Comparison of ENCODE assay signal across 10 mouse cellular contexts in the genomic region with DNA sequence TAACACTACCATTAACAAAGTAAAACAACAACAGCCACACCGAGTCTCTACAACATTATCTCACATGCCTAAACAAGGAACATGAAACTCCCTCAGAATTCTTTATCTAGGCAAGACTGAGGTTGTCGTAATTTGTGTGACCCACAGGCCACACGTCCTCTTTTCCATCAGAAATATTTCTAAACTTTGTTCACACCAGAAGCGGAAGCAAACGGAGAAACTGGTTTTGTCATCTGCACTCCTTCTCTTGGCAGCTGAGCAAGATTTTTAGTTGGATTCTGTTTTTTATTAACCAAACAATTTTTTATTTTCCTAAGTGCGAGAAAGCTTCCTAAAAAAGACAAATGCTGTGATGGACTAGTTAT.
DNase-seq lines count a peak whose midpoint lies in the region; ATAC-seq and TF ChIP-seq lines count a peak whose summit lies in the region.
"Had no signal": no experiment of that assay in that cellular context is flagged by ENCODE, and none has a peak within 500 bp of the region (broad histone marks: within the 10 kb centered on the region; RNA-seq: fewer than 3 reads in every experiment).

No protein-coding gene starts in this region.

- 31% methylated on average over 6 of the region's 6 CpGs for WGBS in embryonic facial prominence, embryonic 14.5 days
- WGBS in limb, embryonic 15.5 days = 36% methylated on average over 6 of the region's 6 CpGs

- H3K9ac ChIP-seq in ES-E14 (ENCODE audit: insufficient read depth, low read depth, low read length, poor library complexity, severe bottlenecking) = no peak overlapping the region; the same call in 1 of the 2 replicates
- no peak overlapping the region for H3K9ac ChIP-seq in embryonic facial prominence, embryonic 14.5 days (ENCODE audit: low read depth, low read length)
- no peak overlapping the region for H3K9ac ChIP-seq in limb, embryonic 15.5 days
- H3K9ac ChIP-seq: hindbrain, embryonic 15.5 days had no signal

- H3K27ac ChIP-seq in ES-E14 (ENCODE audit: insufficient read depth, low read depth, low read length, poor library complexity, severe bottlenecking) = no peak overlapping the region
- peak overlapping the region; percentile 63 for H3K27ac ChIP-seq in embryonic facial prominence, embryonic 14.5 days (replicated peaks; ENCODE audit: low read depth, low read length)
- peak overlapping the region; percentile 34; the same call in 1 of the 2 replicates for H3K27ac ChIP-seq in limb, embryonic 15.5 days

- peak overlapping the region; percentile 14 to 23; a peak in 3 of 4 replicates for H3K4me3 ChIP-seq in ES-E14 (ENCODE audit: insufficient read depth in 1 of 2, low read depth in 1 of 2, low read length in 2 of 2, poor library complexity in 1 of 2, severe bottlenecking in 1 of 2)
- no peak overlapping the region for H3K4me3 ChIP-seq in embryonic facial prominence, embryonic 14.5 days (ENCODE audit: low read depth, low read length)
- H3K4me3 ChIP-seq in limb, embryonic 15.5 days = no peak overlapping the region
- H3K4me3 ChIP-seq: hindbrain, embryonic 15.5 days had no signal

- peak overlapping the region; percentile 35 for H3K4me2 ChIP-seq in embryonic facial prominence, embryonic 14.5 days (ENCODE audit: low read depth, low read length)
- H3K4me2 ChIP-seq in limb, embryonic 15.5 days = no peak overlapping the region
- H3K4me2 ChIP-seq: hindbrain, embryonic 15.5 days had no signal

- in situ Hi-C loops in ES-E14 (cut with MboI; ENCODE audit: low sequenced_read_pairs in 2 of 2, unreplicated experiment in 2 of 2) = no loop called here

- ATAC-seq in embryonic facial prominence, embryonic 14.5 days (ENCODE audit: low read depth) = no peak
- no peak for ATAC-seq in limb, embryonic 15.5 days (ENCODE audit: insufficient number of reproducible peaks, low FRiP score, low TSS enrichment, low read depth)

- H3K27me3 ChIP-seq in embryonic facial prominence, embryonic 14.5 days (replicated peaks; ENCODE audit: control insufficient read depth, insufficient read depth, low read length) = no peaks in the 10 kb centered on the region
- H3K27me3 ChIP-seq in limb, embryonic 15.5 days = no peaks in the 10 kb centered on the region
- H3K27me3 ChIP-seq: hindbrain, embryonic 15.5 days had no signal

- H3K36me3 ChIP-seq in ES-E14 (ENCODE audit: control insufficient read depth, insufficient read depth, low read length, poor library complexity, severe bottlenecking) = no peaks in the 10 kb centered on the region
- H3K36me3 ChIP-seq in embryonic facial prominence, embryonic 14.5 days (ENCODE audit: control insufficient read depth, insufficient read depth, low read length) = no peaks in the 10 kb centered on the region
- H3K36me3 ChIP-seq in limb, embryonic 15.5 days = no peaks in the 10 kb centered on the region
- H3K36me3 ChIP-seq: hindbrain, embryonic 15.5 days had no signal

- peak; percentile 21 for DNase-seq in kidney, adult 18-20 months
- no peak for DNase-seq in kidney, postnatal 25 days
- DNase-seq in ES-E14 (ENCODE audit: low read depth, low spot score) = no peak
- peak; percentile 17 for DNase-seq in embryonic facial prominence, embryonic 14.5 days (ENCODE audit: low spot score)
- DNase-seq in right cerebral cortex, adult 18-20 months = no peak
- DNase-seq in cerebellum, adult 11 months = no peak
- no peak for DNase-seq in cerebellum, postnatal 25 days
- DNase-seq: thymus, postnatal 14 days had no signal

- H3K4me1 ChIP-seq in ES-E14 (ENCODE audit: control insufficient read depth in 2 of 2, insufficient read depth in 2 of 2, low read length in 2 of 2, poor library complexity in 1 of 2) = peaks cover 15 to 38% of the 10 kb centered on the region in 2 experiments
- peaks cover 13% of the 10 kb centered on the region; the same call in 1 of the 2 replicates for H3K4me1 ChIP-seq in embryonic facial prominence, embryonic 14.5 days (ENCODE audit: control insufficient read depth, insufficient read depth, low read length)
- H3K4me1 ChIP-seq in limb, embryonic 15.5 days = peaks cover 3% of the 10 kb centered on the region

- no peaks in the 10 kb centered on the region for H3K9me3 ChIP-seq in ES-E14 (ENCODE audit: control insufficient read depth, insufficient read depth, low read depth, low read length)
- no peaks in the 10 kb centered on the region for H3K9me3 ChIP-seq in embryonic facial prominence, embryonic 14.5 days (ENCODE audit: control insufficient read depth, low read length)
- no peaks in the 10 kb centered on the region for H3K9me3 ChIP-seq in limb, embryonic 15.5 days
- H3K9me3 ChIP-seq: hindbrain, embryonic 15.5 days had no signal

TF ChIP-seq in ES-E14, 5 proteins besides CTCF, POLR2A, EP300 and RAD21:
- TF ChIP-seq ZNF384 (IDR thresholded peaks at IDR 0.05; ENCODE audit: low read depth, low read length) = no peak
- TF ChIP-seq ZC3H11A (IDR thresholded peaks at IDR 0.05; ENCODE audit: borderline replicate concordance, low read depth, low read length) = no peak
- TF ChIP-seq CHD2 (IDR thresholded peaks at IDR 0.05; ENCODE audit: low read depth, low read length) = no peak
- no peak for TF ChIP-seq HCFC1 (IDR thresholded peaks at IDR 0.05; ENCODE audit: borderline replicate concordance, insufficient read depth, low read length)
- no peak for TF ChIP-seq MAFK (IDR thresholded peaks at IDR 0.05; ENCODE audit: insufficient read depth, low read depth, low read length)

Comparison
In these comparisons a context has a peak if more than half of its experiments do, and no peak if none do; other contexts are left out.
1. DNase-seq: peak in kidney, adult 18-20 months (single experiment) and embryonic facial prominence, embryonic 14.5 days (single experiment); none in kidney, postnatal 25 days (0 of 2), ES-E14 (single experiment), right cerebral cortex, adult 18-20 months (single experiment), cerebellum, adult 11 months (single experiment) and cerebellum, postnatal 25 days (0 of 2).
2. H3K4me3 ChIP-seq: peak in ES-E14 (2 of 2); none in embryonic facial prominence, embryonic 14.5 days (single experiment) and limb, embryonic 15.5 days (single experiment).